In the genomic region with DNA sequence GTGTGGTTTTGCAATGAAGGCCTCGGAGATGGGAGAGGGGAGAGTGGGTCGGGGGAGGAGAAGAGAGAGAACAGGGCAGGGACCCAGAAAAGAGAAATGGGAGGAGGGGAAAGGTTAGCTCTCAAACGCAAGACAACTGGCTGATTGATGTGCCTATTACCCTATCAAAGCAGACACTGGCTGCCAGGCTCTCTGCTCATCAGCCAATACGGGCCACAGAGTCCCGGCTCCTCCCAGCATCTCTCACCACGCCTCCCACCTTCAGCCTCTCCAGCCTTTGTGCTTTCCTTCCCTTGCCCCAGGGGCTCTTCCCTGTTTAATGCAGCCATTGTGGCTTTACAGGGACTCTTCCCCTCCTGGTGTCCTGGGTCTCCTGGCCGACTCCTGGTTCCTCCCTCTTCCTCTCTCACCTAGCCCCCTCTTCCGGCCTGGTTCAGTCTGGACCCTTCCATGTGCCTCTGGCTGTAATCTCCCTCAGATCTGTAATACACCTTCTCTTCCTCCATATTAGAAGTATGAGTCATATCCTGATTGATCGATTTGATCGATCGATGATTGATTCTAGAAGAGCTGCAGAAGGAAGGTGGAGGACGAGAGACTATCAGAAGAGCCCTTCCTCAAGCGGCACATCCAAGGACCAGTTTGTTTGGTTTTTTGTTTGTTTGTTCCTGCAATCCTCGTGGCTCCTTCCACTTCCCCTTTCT, we compare ENCODE assay signal across 8 mouse cellular contexts. TPM values are rescaled to one million over a fixed set of nuclear protein-coding genes. Genes with fewer than 3 reads are reported as not detected.
A peak's percentile ranks its signal among the peaks of the same experiment; 100 is the strongest.
DNase-seq lines count a peak whose midpoint lies in the region; ATAC-seq and TF ChIP-seq lines count a peak whose summit lies in the region.

No protein-coding gene starts in this region.

- TF ChIP-seq POLR2A in ES-Bruce4 (IDR thresholded peaks at IDR 0.05; ENCODE audit: insufficient read depth, low read length), result no peak
- no peak for TF ChIP-seq POLR2A in lung, adult 2 months (IDR thresholded peaks at IDR 0.05; ENCODE audit: borderline replicate concordance, extremely low read depth, low read depth, low read length)

- H3K27me3 ChIP-seq in ES-Bruce4 (ENCODE audit: control insufficient read depth, insufficient read depth, low read length, poor library complexity, severe bottlenecking), result no peaks in the 10 kb centered on the region
- H3K27me3 ChIP-seq in forebrain, embryonic 13.5 days, result no peaks in the 10 kb centered on the region
- no peaks in the 10 kb centered on the region for H3K27me3 ChIP-seq in neural tube, embryonic 15.5 days (replicated peaks)

- intact Hi-C loops in heart, postnatal 25 days (cut with DNase I), result no loop called here

- H3K9me3 ChIP-seq in ES-Bruce4 (replicated peaks; ENCODE audit: control insufficient read depth, insufficient read depth, low read length, poor library complexity, severe bottlenecking), result peaks cover 2% of the 10 kb centered on the region; the same call in 1 of the 2 replicates
- no peaks in the 10 kb centered on the region for H3K9me3 ChIP-seq in forebrain, embryonic 13.5 days (replicated peaks)
- no peaks in the 10 kb centered on the region for H3K9me3 ChIP-seq in neural tube, embryonic 15.5 days (replicated peaks)

- peak overlapping the region; percentile 51 for H3K4me3 ChIP-seq in ES-Bruce4 (ENCODE audit: low read depth, low read length)
- 0 out of 2 replicates have a peak overlapping the region, but pooled peaks have one; percentile 12 for H3K4me3 ChIP-seq in forebrain, embryonic 13.5 days
- H3K4me3 ChIP-seq in lung, adult 2 months (replicated peaks; ENCODE audit: extremely low read depth, low read depth, low read length), result no peak overlapping the region
- no peak overlapping the region for H3K4me3 ChIP-seq in neural tube, embryonic 15.5 days (replicated peaks)

- TF ChIP-seq EP300 in ES-Bruce4 (IDR thresholded peaks at IDR 0.05; ENCODE audit: insufficient read depth, low read depth, low read length), result 0 out of 2 replicates have a peak, but pooled peaks have one; percentile 27

- peak overlapping the region; percentile 29 for H3K9ac ChIP-seq in ES-Bruce4 (ENCODE audit: low read depth, poor library complexity, severe bottlenecking)
- H3K9ac ChIP-seq in forebrain, embryonic 13.5 days, result peak overlapping the region; percentile 51
- H3K9ac ChIP-seq in neural tube, embryonic 15.5 days (replicated peaks), result no peak overlapping the region

- peak; percentile 77 for DNase-seq in adrenal gland, postnatal 14 days
- DNase-seq in heart, postnatal 25 days (ENCODE audit: low spot score), result peak; percentile 35
- peak; percentile 71 to 76 for DNase-seq in kidney, postnatal 36 days
- DNase-seq in lung, adult 2 months, result peak; percentile 14
- DNase-seq in yolk sac, embryonic 10.5 days (ENCODE audit: low spot score), result peak; percentile 83

- peak overlapping the region; percentile 50 for H3K4me2 ChIP-seq in forebrain, embryonic 13.5 days
- H3K4me2 ChIP-seq in neural tube, embryonic 15.5 days, result peak overlapping the region; percentile 48

- H3K27ac ChIP-seq in ES-Bruce4 (ENCODE audit: insufficient read depth, low read length), result peak overlapping the region; percentile 60
- H3K27ac ChIP-seq in forebrain, embryonic 13.5 days, result peak overlapping the region; percentile 70
- H3K27ac ChIP-seq in neural tube, embryonic 15.5 days (replicated peaks), result peak overlapping the region; percentile 41

- peak; percentile 99 for ATAC-seq in forebrain, embryonic 13.5 days
- peak; percentile 92 for ATAC-seq in neural tube, embryonic 15.5 days (ENCODE audit: low FRiP score)

- WGBS in forebrain, embryonic 13.5 days, result 40% methylated on average over 14 of the region's 14 CpGs
- WGBS in lung, adult 2 months, result 40% methylated on average over 14 of the region's 14 CpGs
- WGBS in neural tube, embryonic 15.5 days, result 38% methylated on average over 14 of the region's 14 CpGs

- H3K4me1 ChIP-seq in ES-Bruce4 (ENCODE audit: control insufficient read depth, insufficient read depth, low read length), result peaks cover 5% of the 10 kb centered on the region
- H3K4me1 ChIP-seq in forebrain, embryonic 13.5 days, result peaks cover 10% of the 10 kb centered on the region
- no peaks in the 10 kb centered on the region for H3K4me1 ChIP-seq in lung, adult 2 months (ENCODE audit: control insufficient read depth, insufficient read depth, low read length)
- peaks cover 11% of the 10 kb centered on the region for H3K4me1 ChIP-seq in neural tube, embryonic 15.5 days

- TF ChIP-seq CTCF in ES-Bruce4 (IDR thresholded peaks at IDR 0.05; ENCODE audit: low read depth, low read length), result no peak
- no peak for TF ChIP-seq CTCF in lung, adult 2 months (IDR thresholded peaks at IDR 0.05; ENCODE audit: insufficient read depth, low read length)

- H3K36me3 ChIP-seq in ES-Bruce4 (ENCODE audit: control insufficient read depth, insufficient read depth, low read length, poor library complexity, severe bottlenecking), result no peaks in the 10 kb centered on the region
- no peaks in the 10 kb centered on the region for H3K36me3 ChIP-seq in forebrain, embryonic 13.5 days (ENCODE audit: poor library complexity, severe bottlenecking)
- H3K36me3 ChIP-seq in neural tube, embryonic 15.5 days, result no peaks in the 10 kb centered on the region

RNA-seq across cellular contexts. Expression of gene Pcbd1, which starts 8.8 kb away (rescaled TPM):
- polyA plus RNA-seq in ES-Bruce4 (2011; ENCODE audit: insufficient read depth, insufficient read length, low read depth, missing spikeins), result 11.9 and 15.0 TPM in 2 replicates
- 21.0 and 68.0 TPM in 2 replicates for total RNA-seq in adrenal gland, postnatal 14 days (2021)
- polyA plus RNA-seq in forebrain, embryonic 13.5 days (2015; fragmentation: Nextera tagmentation; extraction: Ambion mirVana), result 17.1 and 18.3 TPM in 2 replicates
- total RNA-seq in heart, postnatal 25 days (2021), result 1 to 10 TPM in 1 of 2 experiments, under 1 TPM in 1; 0.78 to 1.4 TPM
- 5.2 and 6.9 TPM in 2 replicates for polyA plus RNA-seq in lung, adult 2 months (2012; rRNA removed)
- 48.6 and 52.2 TPM in 2 replicates for polyA plus RNA-seq in neural tube, embryonic 15.5 days (2015; fragmentation: Nextera tagmentation; extraction: Ambion mirVana)

Comparison
In these comparisons a context has a peak if more than half of its experiments do, and no peak if none do; other contexts are left out.
1. H3K4me3 ChIP-seq: peak in ES-Bruce4 (single experiment) and forebrain, embryonic 13.5 days (single experiment); none in lung, adult 2 months (single experiment) and neural tube, embryonic 15.5 days (single experiment).
2. DNase-seq: peak in every context shown above with its lines; median percentile 83 in yolk sac, embryonic 10.5 days; 77 in adrenal gland, postnatal 14 days; 74 in kidney, postnatal 36 days; 35 in heart, postnatal 25 days; 14 in lung, adult 2 months.
3. Peak in every context shown above with its lines, with median percentiles within 50 percentile points of each other: H3K27ac ChIP-seq.